Mouse (Mus musculus): ENCODE measurements around the gene Rhbdd3. TPM values are rescaled to one million over a fixed set of nuclear protein-coding genes. Genes with fewer than 3 reads are reported as not detected.
A peak's percentile ranks its signal among the peaks of the same experiment; 100 is the strongest.

Rhbdd3 gene
- total RNA-seq (2021) = 10 to 100 TPM; 17.8 to 20.2 TPM
- long read RNA-seq, experiment 1, transcript Rhbdd3-202 (9 exons, 2,333 nt) = major isoform, 16 of 40 reads
- long read RNA-seq, experiment 1, partial matches to known transcripts = 9 of 40 reads
- long read RNA-seq, experiment 1, other reads (novel, unspliced or antisense) = 13 of 40 reads
- long read RNA-seq, experiment 2, transcript Rhbdd3-202 (9 exons, 2,333 nt) = major isoform, 25 of 45 reads
- long read RNA-seq, experiment 2, partial matches to known transcripts = 4 of 45 reads
- long read RNA-seq, experiment 2, other reads (novel, unspliced or antisense) = 13 of 45 reads

DNA sequence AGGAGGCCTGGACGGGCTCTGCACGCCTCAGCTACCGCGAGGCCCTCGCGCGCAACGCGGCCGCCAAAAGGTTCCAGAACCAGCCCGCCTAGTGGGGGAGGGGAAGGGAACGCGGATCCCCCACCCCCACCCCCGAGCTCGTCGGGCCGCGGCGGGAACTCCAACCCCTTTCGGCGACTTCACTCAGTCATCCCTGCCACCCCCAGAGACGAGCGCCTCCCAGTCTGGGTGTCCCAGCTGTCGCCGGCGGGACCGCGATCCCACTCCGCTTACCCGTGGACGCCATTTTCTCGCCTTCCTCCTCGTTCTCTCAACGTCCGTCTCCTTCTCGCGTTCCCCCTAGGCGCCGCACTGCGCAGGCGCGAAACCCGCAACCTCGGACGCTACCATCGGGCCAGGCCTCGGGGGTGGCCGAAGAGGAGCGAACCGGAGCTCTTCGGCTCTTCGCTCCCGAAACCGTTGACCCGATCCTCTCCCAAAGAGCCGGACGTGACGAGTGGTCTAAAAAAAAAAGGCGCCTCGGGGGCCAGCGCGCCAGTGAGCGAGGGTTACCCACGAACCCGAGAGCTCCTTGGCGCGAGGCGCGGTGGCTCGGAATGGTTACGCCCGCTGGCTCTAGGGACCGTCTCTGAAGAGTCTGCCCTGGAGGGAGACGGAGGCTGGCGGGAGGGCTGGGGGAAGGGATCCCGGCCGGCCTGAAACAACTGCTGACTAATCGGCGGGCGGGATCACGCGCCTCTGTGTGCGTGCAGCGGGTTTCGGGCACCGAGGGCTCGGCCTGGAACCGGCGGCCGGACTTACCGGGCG lies at the start of gene Rhbdd3, which contains the start of gene Ewsr1:
TSS of gene Rhbdd3 (plus strand) at position 191 of the 807 bp plus-strand sequence.
TSS of gene Ewsr1 (minus strand) at position 531 of the 807 bp plus-strand sequence.
- DNase-seq = peak; percentile 97
- intact Hi-C loops (cut with DNase I; ENCODE audit: low total_unique reads) = no loop called here

- intact Hi-C loops (cut with DNase I; ENCODE audit: low total_unique reads) = no loop called here
- no peak for DNase-seq
Measured at GRCm38 (mm10) chr11:5051629-5052028, 47.1 kb upstream of the Rhbdd3 start.

DNA sequence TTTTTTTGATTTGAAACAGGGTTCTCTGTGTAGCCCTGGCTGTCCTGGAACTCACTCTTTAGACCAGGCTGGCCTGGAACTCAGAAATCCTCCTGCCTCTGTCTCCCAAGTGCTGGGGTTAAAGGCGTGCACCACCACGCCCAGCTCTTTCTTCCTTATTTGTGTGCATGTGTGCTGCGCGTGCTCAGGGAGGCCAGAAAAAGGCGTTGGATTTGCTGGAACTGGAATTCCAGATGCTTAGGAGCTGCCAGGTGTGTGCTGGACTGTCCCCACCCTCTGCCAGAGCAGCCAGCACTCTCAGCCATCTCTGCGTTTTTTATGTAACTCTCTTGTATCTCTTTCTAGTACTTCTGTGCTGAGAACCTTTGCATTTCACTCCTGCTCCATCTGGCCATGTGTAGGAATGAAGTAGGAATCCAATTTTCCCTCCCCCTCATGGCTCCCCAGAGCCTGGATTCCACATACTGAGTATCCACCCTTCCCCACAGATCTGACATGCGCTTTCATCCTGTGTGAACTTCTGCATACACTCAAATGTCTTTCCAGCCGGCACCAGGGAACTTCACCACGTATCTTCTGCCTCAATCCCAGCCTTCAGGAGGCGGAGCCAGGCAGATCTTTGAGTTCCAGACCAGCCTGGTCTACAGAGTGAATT lies 46.4 kb upstream of the Rhbdd3 start:
- no peak for DNase-seq
- intact Hi-C loops (cut with DNase I; ENCODE audit: low total_unique reads) = no loop called here

GRCm38 (mm10) chr11:5054151-5054550 lies 44.6 kb upstream of the Rhbdd3 start:
- DNase-seq = no peak
- intact Hi-C loops (cut with DNase I; ENCODE audit: low total_unique reads) = no loop called here

DNA sequence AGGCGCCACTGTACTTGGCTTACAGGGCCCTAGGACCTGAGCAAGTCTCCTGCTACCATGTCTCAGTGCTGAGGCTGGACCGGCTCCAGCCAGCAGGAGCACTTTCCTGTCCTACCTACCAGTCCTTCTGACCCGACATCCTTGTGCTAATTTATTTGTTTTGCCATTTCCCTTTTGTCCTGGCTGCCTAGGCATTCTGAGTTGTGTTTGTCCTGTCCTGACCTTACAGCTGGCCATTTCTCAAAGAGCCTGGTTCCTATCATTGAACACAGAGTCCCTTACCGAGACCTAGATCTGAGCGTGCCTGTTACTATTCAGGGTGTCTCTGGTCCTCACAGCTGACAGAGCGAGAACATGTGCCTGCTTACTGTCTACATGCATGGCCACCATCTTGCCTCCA lies 43.9 kb upstream of the Rhbdd3 start:
- intact Hi-C loops (cut with DNase I; ENCODE audit: low total_unique reads) = no loop called here
- DNase-seq = no peak

- intact Hi-C loops (cut with DNase I; ENCODE audit: low total_unique reads) = no loop called here
Measured at GRCm38 (mm10) chr11:5055945-5056938, 42.5 kb upstream of the Rhbdd3 start.

DNA sequence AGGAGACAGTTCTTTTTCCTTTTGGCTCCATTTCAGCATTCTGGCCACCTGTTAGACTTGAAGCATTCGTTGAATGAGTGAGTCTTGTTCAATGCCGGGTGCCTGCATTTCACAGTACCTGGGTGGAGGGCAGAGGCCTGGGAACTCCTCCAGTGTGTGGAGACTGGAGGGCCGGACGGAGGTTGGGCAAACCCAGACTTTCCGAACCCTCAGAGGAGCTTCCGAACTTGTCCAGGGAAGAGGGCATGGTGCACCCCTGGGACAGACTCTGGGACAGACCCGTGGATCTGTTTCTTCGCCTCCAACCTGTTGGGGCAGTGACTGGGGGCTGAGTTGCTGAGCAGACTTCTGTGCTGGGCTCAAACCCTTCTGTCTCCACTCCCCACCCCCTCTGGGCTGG lies 41.7 kb upstream of the Rhbdd3 start:
- DNase-seq = no peak
- intact Hi-C loops (cut with DNase I; ENCODE audit: low total_unique reads) = no loop called here

More at GRCm38 (mm10) chr11:5055945-5056938, 42.5 kb upstream of the Rhbdd3 start:
- DNase-seq = no peak

DNA sequence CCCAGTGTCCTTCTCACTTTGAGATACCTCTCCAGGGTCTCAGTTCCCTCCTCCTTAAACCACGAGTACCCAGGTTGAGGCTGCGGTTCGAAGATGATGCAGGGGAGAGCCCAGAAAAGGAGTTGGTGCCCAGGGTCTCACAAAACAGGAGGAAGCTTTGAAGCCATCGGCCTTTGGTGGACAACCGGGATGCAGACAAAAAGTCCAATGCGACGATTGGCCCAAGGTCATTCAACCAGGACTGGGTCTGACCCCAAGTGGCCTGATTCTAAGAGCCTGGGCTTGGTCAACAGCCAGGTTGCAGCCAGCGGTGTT lies 41.2 kb upstream of the Rhbdd3 start:
- DNase-seq = no peak
- intact Hi-C loops (cut with DNase I; ENCODE audit: low total_unique reads) = no loop called here

GRCm38 (mm10) chr11:5057856-5058641 lies 40.7 kb upstream of the Rhbdd3 start, which contains the start of gene Rasl10a:
Gene Rasl10a, plus strand, starts transcription at chr11:5058128.
- intact Hi-C loops (cut with DNase I; ENCODE audit: low total_unique reads) = no loop called here

DNA sequence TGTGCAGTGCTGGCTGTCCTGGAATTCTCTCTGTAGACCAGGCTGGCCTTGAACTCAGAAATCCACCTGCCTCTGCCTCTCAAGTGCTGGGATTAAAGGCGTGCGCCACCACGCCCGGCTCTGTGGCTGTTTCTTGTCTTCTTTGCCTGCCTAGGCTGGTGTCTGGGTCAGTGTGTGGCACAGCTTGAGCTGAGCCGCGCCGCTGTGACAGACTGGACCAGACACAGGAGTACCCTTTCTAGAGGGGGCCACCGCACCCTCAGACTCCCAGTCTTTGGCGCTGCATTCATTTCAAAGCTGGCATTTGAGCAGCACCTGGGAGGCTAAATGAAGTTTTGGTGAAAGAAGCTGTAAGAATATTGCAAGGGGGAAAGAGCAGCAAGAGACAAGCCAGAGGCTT lies 39.9 kb upstream of the Rhbdd3 start:
- DNase-seq = no peak
- intact Hi-C loops (cut with DNase I; ENCODE audit: low total_unique reads) = no loop called here

More at GRCm38 (mm10) chr11:5057856-5058641, 40.7 kb upstream of the Rhbdd3 start, which contains the start of gene Rasl10a:
- DNase-seq = peak; percentile 34

- intact Hi-C loops (cut with DNase I; ENCODE audit: low total_unique reads) = no loop called here
- no peak for DNase-seq
Measured at GRCm38 (mm10) chr11:5059230-5059629, 39.5 kb upstream of the Rhbdd3 start.

DNA sequence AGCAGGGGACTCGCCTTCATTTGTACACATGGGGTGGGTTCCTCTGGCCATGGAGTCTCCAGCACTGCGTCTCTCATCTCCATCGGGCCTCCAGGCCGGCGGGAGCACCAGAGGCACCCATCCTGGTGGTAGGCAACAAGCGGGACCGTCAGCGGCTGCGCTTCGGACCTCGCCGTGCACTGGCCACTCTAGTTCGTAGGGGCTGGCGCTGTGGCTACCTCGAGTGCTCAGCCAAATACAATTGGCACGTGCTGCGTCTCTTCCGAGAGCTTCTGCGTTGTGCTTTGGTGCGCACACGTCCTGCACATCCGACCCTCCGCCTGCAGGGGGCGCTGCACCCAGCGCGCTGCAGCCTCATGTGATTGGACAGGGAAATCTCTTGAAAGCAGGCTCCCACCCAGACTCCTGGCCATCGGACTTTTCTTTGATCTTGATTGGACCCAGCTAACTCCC lies 39.0 kb upstream of the Rhbdd3 start:
- intact Hi-C loops (cut with DNase I; ENCODE audit: low total_unique reads) = loop anchor here (2.0 kb wide), 1 partner anchor 41 kb away; no protein-coding TSS in a partner anchor
- peak; percentile 52 for DNase-seq

- intact Hi-C loops (cut with DNase I; ENCODE audit: low total_unique reads) = loop anchor here (2.0 kb wide), 1 partner anchor 42 kb away; no protein-coding TSS in a partner anchor
- DNase-seq = peak; percentile 18
Measured at GRCm38 (mm10) chr11:5060756-5061412, 37.8 kb upstream of the Rhbdd3 start.

DNA sequence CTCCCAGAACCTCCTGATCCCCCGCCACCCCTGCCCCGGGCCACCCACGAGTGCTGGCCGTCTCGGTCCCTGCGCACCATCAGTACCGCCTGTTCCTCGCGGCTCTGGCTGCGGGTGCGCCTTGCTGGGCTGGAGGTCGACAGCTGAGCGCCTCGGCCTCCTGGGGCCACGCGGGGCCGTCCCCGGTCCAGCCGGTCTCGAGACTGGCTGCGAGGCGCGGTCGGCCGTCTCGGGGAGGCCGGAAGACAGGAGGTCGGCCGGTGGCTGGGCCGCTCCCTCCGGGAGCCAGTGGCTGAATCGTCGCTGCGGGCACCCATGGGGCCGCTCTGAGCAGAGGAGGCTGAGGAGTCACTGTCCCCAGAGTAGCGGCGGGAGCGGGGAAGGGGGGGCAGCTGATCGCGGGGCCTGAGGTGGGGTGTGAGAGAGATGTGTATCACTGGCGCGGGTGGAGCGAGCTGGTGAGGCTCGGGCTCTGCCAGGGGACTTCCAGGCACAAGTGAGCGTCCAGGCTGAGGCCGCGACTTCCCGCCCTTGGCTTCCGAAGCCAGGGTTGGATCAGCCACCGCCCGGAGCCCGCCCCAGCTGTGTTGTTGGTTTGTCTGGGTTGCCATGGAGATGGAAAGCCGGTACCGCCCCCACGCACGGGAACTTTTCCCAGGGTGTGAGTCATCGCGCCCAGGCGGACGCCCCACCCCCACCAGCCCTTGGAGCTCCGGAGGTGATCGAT lies 37.1 kb upstream of the Rhbdd3 start:
- intact Hi-C loops (cut with DNase I; ENCODE audit: low total_unique reads) = loop anchor here (2.0 kb wide), 1 partner anchor 43 kb away; no protein-coding TSS in a partner anchor
- peak; percentile 94 for DNase-seq

GRCm38 (mm10) chr11:5062326-5062725 lies 36.4 kb upstream of the Rhbdd3 start:
- DNase-seq = no peak
- intact Hi-C loops (cut with DNase I; ENCODE audit: low total_unique reads) = no loop called here

DNA sequence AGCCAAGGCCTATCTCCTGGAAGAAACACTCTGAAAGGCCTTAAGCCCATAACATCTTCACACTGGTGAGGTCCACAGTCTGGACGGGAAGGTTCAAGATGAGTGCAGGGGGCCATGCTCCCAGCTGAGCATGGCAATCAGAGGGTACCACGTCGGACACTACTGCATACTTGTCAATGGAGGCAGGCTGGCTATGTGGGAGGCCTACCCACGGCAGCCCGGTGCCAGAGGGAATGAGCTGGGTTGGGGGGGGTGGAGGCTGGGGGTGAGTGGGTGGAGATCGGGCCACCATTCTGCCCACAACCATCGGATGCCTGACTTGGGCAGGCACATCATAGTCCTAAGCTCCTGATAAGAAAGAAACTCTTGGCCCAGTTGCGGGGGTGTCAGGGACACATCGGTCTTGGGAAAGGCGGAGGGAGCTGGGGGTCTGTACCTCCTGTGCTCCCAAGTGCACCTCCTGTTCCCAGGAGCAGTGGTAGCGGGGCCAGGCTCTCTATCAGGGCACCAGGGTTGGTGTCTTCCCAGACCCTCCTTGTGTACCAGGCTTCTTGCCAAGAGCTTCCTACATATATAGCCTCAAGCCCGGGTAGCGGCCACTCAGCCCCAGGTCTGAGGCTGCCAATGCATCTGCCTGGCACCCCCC lies 35.7 kb upstream of the Rhbdd3 start:
- DNase-seq = no peak
- intact Hi-C loops (cut with DNase I; ENCODE audit: low total_unique reads) = no loop called here

All from gastrocnemius, postnatal 14 days (tissue).